Mouse (Mus musculus): ENCODE data around the gene Shd. TPM values are rescaled to one million over a fixed set of nuclear protein-coding genes. Genes with fewer than 3 reads are reported as not detected.

Gene Shd
- polyA plus RNA-seq, 1 experiment from 2014 or later, result 11.0 TPM

DNA sequence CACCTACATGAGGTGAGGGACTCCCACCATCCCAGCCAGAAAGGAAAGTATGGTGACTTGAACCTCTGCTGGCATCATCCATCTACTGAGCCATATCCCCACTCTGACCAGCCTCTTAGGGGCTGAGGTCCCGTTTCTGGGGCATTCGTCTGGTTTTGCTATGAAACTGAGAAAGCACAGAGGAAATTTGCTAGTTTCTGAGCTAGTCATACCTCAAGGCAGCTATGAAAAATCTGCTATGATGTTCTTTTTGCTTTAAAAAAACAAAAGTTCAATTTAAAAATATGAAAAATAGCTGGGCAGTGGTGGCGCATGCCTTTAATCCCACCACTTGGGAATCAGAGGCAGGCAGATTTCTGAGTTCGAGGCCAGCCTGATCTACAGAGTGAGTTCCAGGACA lies 21.6 kb upstream of the Shd start:
- ATAC-seq (ENCODE audit: low read depth) (no peak), DNase-seq (ENCODE audit: low spot score) (no peak)
- WGBS, result 83% methylated on average over 4 of the region's 4 CpGs
- H3K36me3 ChIP-seq (ENCODE audit: control insufficient read depth, insufficient read depth, low read length), result no peaks in the 10 kb centered on the region
- H3K27ac ChIP-seq (replicated peaks; ENCODE audit: low read depth, low read length), result no peak overlapping the region
- H3K4me1 ChIP-seq (ENCODE audit: control insufficient read depth, insufficient read depth, low read length), result no peaks in the 10 kb centered on the region
- no peak overlapping the region for H3K9ac ChIP-seq (ENCODE audit: low read depth, low read length)
- no peak overlapping the region for H3K4me3 ChIP-seq (ENCODE audit: low read depth, low read length)
- H3K4me2 ChIP-seq (ENCODE audit: low read depth, low read length), result no peak overlapping the region
- no peaks in the 10 kb centered on the region for H3K27me3 ChIP-seq (replicated peaks; ENCODE audit: control insufficient read depth, insufficient read depth, low read length)
- no peaks in the 10 kb centered on the region for H3K9me3 ChIP-seq (ENCODE audit: control insufficient read depth, low read length)

DNA sequence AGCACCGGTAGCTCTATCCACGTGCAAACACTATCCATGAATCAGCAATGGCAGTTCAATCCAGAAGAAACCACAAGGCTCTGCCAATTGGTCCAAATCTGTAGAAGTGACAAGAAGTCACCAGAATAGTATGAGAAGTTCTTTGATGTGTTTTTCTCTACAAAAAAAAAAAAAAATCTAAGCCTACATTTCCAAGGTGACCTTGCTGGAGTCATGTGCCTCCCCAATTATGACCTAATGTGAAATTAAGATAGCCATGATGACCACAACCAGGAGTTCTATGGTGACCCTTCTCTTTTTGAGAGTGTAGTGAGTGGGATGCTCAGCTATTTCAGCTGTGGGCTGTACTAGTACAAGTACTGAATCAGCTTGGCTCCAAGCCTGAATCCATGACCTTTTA lies 20.9 kb upstream of the Shd start, which contains the start of gene Zfp119b:
Zfp119b (minus strand) TSS at position 101 of the 400 bp plus-strand sequence.
- WGBS, result 83% methylated on average over 2 of the region's 2 CpGs

DNA sequence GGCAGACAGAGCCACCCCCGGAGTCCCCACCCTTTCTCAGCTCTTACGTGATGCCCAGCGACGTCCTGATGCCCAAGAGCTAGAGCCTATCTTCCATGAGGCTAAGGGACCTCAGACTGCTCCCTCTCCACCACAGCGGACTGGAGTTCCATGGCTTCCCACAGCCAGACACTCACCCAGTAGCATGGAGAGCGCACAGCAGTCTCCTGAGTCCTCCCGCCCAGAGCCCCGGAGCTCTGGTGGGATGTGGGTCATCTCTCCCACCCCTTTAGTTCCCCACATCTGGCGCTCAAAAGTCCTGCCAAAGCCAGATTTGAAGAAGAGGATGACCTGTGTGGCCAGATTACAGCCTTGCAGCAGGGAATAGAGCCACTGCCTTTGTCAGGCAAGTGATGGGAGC lies 19.7 kb upstream of the Shd start:
- 74% methylated on average over 9 of the region's 9 CpGs for WGBS
- Histone ChIP-seq H3K4me3 (ENCODE audit: low read depth, low read length) (no peak overlapping the region), H3K4me2 (ENCODE audit: low read depth, low read length) (no peak overlapping the region), H3K36me3 (ENCODE audit: control insufficient read depth, insufficient read depth, low read length) (no peaks in the 10 kb centered on the region), H3K27me3 (replicated peaks; ENCODE audit: control insufficient read depth, insufficient read depth, low read length) (no peaks in the 10 kb centered on the region), H3K4me1 (ENCODE audit: control insufficient read depth, insufficient read depth, low read length) (no peaks in the 10 kb centered on the region), H3K9ac (ENCODE audit: low read depth, low read length) (no peak overlapping the region), H3K9me3 (ENCODE audit: control insufficient read depth, low read length) (no peaks in the 10 kb centered on the region), H3K27ac (replicated peaks; ENCODE audit: low read depth, low read length) (no peak overlapping the region)
- ATAC-seq (ENCODE audit: low read depth), result no peak
- DNase-seq (ENCODE audit: low spot score), result no peak

More for the DNA sequence above, 20.9 kb upstream of the Shd start, which contains the start of gene Zfp119b:
- H3K4me2 ChIP-seq (ENCODE audit: low read depth, low read length), result no peak within 1 kb of the TSS
- H3K4me3 ChIP-seq (ENCODE audit: low read depth, low read length), result no peak within 1 kb of the TSS
- H3K27ac ChIP-seq (replicated peaks; ENCODE audit: low read depth, low read length), result no peak within 1 kb of the TSS
- H3K4me1 ChIP-seq (ENCODE audit: control insufficient read depth, insufficient read depth, low read length), result no peaks in the 10 kb centered on the region
- H3K27me3 ChIP-seq (replicated peaks; ENCODE audit: control insufficient read depth, insufficient read depth, low read length), result no peaks in the 10 kb centered on the region
- DNase-seq (ENCODE audit: low spot score) (no peak), ATAC-seq (ENCODE audit: low read depth) (no peak)
- no peaks in the 10 kb centered on the region for H3K36me3 ChIP-seq (ENCODE audit: control insufficient read depth, insufficient read depth, low read length)
- H3K9me3 ChIP-seq (ENCODE audit: control insufficient read depth, low read length), result no peaks in the 10 kb centered on the region
- no peak within 1 kb of the TSS for H3K9ac ChIP-seq (ENCODE audit: low read depth, low read length)

- no peak for DNase-seq (ENCODE audit: low spot score)
- Histone ChIP-seq H3K9me3 (ENCODE audit: control insufficient read depth, low read length) (no peaks in the 10 kb centered on the region), H3K27ac (replicated peaks; ENCODE audit: low read depth, low read length) (no peak overlapping the region), H3K4me1 (ENCODE audit: control insufficient read depth, insufficient read depth, low read length) (peaks cover 5% of the 10 kb centered on the region), H3K27me3 (replicated peaks; ENCODE audit: control insufficient read depth, insufficient read depth, low read length) (no peaks in the 10 kb centered on the region), H3K4me2 (ENCODE audit: low read depth, low read length) (no peak overlapping the region), H3K36me3 (ENCODE audit: control insufficient read depth, insufficient read depth, low read length) (no peaks in the 10 kb centered on the region), H3K9ac (ENCODE audit: low read depth, low read length) (no peak overlapping the region), H3K4me3 (ENCODE audit: low read depth, low read length) (no peak overlapping the region)
- ATAC-seq (ENCODE audit: low read depth), result no peak
These were observed 18.2 kb upstream of the Shd start for GRCm38 (mm10) chr17:55952041-55952440.

- Histone ChIP-seq H3K27me3 (replicated peaks; ENCODE audit: control insufficient read depth, insufficient read depth, low read length) (no peaks in the 10 kb centered on the region), H3K27ac (replicated peaks; ENCODE audit: low read depth, low read length) (no peak within 1 kb of the TSS), H3K4me2 (ENCODE audit: low read depth, low read length) (no peak within 1 kb of the TSS), H3K4me1 (ENCODE audit: control insufficient read depth, insufficient read depth, low read length) (peaks cover 5% of the 10 kb centered on the region), H3K4me3 (ENCODE audit: low read depth, low read length) (no peak within 1 kb of the TSS), H3K9ac (ENCODE audit: low read depth, low read length) (no peak within 1 kb of the TSS), H3K9me3 (ENCODE audit: control insufficient read depth, low read length) (no peaks in the 10 kb centered on the region), H3K36me3 (ENCODE audit: control insufficient read depth, insufficient read depth, low read length) (no peaks in the 10 kb centered on the region)
- ATAC-seq (ENCODE audit: low read depth), result no peak
- no peak for DNase-seq (ENCODE audit: low spot score)
- 68% methylated on average over 6 of the region's 6 CpGs for WGBS
These were observed 17.7 kb upstream of the Shd start, which contains the start of gene Ebi3 for GRCm38 (mm10) chr17:55952447-55953027. Ebi3 (plus strand) TSS chr17:55952640.

DNA sequence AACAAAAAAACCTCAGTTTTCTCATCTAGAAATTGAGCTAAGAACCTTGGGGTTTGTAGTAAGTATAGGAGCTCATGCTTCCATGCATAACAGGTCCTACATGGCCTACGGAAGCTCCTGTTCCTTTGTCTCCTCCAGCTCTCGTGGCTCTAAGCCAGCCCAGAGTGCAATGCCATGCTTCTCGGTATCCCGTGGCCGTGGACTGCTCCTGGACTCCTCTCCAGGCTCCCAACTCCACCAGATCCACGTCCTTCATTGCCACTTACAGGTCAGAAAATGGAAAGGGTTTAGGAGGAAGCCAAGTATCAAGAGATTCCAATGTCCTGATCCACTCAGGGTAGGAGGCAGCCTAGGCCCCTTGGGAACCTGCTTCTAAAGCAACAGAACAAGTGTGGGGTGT lies 16.5 kb upstream of the Shd start:
- no peak overlapping the region for H3K4me2 ChIP-seq (ENCODE audit: low read depth, low read length)
- ATAC-seq (ENCODE audit: low read depth), result no peak
- H3K27ac ChIP-seq (replicated peaks; ENCODE audit: low read depth, low read length), result no peak overlapping the region
- no peaks in the 10 kb centered on the region for H3K27me3 ChIP-seq (replicated peaks; ENCODE audit: control insufficient read depth, insufficient read depth, low read length)
- H3K9ac ChIP-seq (ENCODE audit: low read depth, low read length), result no peak overlapping the region
- DNase-seq (ENCODE audit: low spot score), result no peak
- H3K36me3 ChIP-seq (ENCODE audit: control insufficient read depth, insufficient read depth, low read length), result no peaks in the 10 kb centered on the region
- peaks cover 9% of the 10 kb centered on the region for H3K4me1 ChIP-seq (ENCODE audit: control insufficient read depth, insufficient read depth, low read length)
- no peak overlapping the region for H3K4me3 ChIP-seq (ENCODE audit: low read depth, low read length)
- no peaks in the 10 kb centered on the region for H3K9me3 ChIP-seq (ENCODE audit: control insufficient read depth, low read length)
- 81% methylated on average over 6 of the region's 6 CpGs for WGBS

DNA sequence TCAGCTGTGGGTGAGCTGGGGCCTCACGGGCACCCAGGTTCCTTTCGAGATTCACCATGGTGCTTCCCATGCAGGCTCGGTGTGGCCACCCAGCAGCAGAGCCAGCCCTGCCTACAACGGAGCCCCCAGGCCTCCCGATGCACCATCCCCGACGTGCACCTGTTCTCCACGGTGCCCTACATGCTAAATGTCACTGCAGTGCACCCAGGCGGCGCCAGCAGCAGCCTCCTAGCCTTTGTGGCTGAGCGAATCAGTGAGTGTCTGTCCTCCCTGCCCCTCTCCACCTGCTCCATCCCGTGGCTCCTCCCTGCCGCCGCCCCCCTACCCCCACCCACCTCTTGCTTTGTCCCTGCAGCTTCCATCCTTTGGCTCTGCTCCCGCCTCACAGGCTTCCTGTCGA lies 16.0 kb upstream of the Shd start:
- Histone ChIP-seq H3K9me3 (ENCODE audit: control insufficient read depth, low read length) (no peaks in the 10 kb centered on the region), H3K9ac (ENCODE audit: low read depth, low read length) (no peak overlapping the region), H3K36me3 (ENCODE audit: control insufficient read depth, insufficient read depth, low read length) (no peaks in the 10 kb centered on the region), H3K4me2 (ENCODE audit: low read depth, low read length) (no peak overlapping the region), H3K4me1 (ENCODE audit: control insufficient read depth, insufficient read depth, low read length) (peaks cover 9% of the 10 kb centered on the region), H3K27ac (replicated peaks; ENCODE audit: low read depth, low read length) (no peak overlapping the region), H3K4me3 (ENCODE audit: low read depth, low read length) (no peak overlapping the region), H3K27me3 (replicated peaks; ENCODE audit: control insufficient read depth, insufficient read depth, low read length) (no peaks in the 10 kb centered on the region)
- no peak for ATAC-seq (ENCODE audit: low read depth)
- 45% methylated on average over 11 of the region's 16 CpGs for WGBS
- no peak for DNase-seq (ENCODE audit: low spot score)

DNA sequence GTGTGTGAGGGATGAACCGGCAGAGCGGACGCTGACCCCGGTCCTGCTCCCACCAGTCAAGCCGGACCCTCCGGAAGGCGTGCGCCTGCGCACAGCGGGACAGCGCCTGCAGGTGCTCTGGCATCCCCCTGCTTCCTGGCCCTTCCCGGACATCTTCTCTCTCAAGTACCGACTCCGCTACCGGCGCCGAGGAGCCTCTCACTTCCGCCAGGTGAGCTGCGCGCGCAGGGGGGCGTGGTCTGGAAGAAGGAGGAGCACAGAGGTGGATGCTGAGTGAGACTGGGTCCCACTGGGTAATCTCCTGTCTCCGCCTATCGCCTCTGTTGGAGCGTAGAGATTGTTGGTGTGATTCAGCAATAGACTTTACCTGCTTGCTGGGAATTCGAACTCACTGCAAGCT lies 14.1 kb upstream of the Shd start:
- DNase-seq (ENCODE audit: low spot score), result peak; percentile 84
- peak overlapping the region; percentile 56 for H3K9ac ChIP-seq (ENCODE audit: low read depth, low read length)
- peaks cover 3% of the 10 kb centered on the region; the same call in 1 of the 2 replicates for H3K36me3 ChIP-seq (ENCODE audit: control insufficient read depth, insufficient read depth, low read length)
- peaks cover 16% of the 10 kb centered on the region for H3K4me1 ChIP-seq (ENCODE audit: control insufficient read depth, insufficient read depth, low read length)
- H3K27me3 ChIP-seq (replicated peaks; ENCODE audit: control insufficient read depth, insufficient read depth, low read length), result no peaks in the 10 kb centered on the region
- peak overlapping the region; percentile 70 for H3K4me2 ChIP-seq (ENCODE audit: low read depth, low read length)
- WGBS, result 1% methylated on average over 16 of the region's 26 CpGs
- no peaks in the 10 kb centered on the region for H3K9me3 ChIP-seq (ENCODE audit: control insufficient read depth, low read length)
- peak overlapping the region; percentile 46 for H3K4me3 ChIP-seq (ENCODE audit: low read depth, low read length)
- ATAC-seq (ENCODE audit: low read depth), result peak; percentile 24; the same call in 1 of the 2 replicates
- H3K27ac ChIP-seq (replicated peaks; ENCODE audit: low read depth, low read length), result no peak overlapping the region

DNA sequence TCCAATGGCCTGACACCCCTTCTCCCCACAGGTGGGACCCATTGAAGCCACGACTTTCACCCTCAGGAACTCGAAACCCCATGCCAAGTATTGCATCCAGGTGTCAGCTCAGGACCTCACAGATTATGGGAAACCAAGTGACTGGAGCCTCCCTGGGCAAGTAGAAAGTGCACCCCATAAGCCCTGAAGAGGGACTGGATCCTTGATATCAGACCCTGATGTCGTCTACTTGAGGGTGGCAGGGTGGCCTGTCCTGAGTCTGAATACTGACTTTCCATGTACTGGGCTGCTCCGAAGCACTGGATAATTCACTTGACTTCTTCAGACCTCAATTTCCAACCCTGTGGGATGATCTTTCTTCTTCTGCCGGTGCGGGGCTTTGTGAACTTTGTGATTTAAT lies 13.7 kb upstream of the Shd start:
- no peak for DNase-seq (ENCODE audit: low spot score)
- peaks cover 16% of the 10 kb centered on the region for H3K4me1 ChIP-seq (ENCODE audit: control insufficient read depth, insufficient read depth, low read length)
- peaks cover 8% of the 10 kb centered on the region; the same call in 1 of the 2 replicates for H3K36me3 ChIP-seq (ENCODE audit: control insufficient read depth, insufficient read depth, low read length)
- H3K4me3 ChIP-seq (ENCODE audit: low read depth, low read length), result peak overlapping the region; percentile 46
- ATAC-seq (ENCODE audit: low read depth), result no peak
- 40% methylated on average over 6 of the region's 6 CpGs for WGBS
- H3K27me3 ChIP-seq (replicated peaks; ENCODE audit: control insufficient read depth, insufficient read depth, low read length), result no peaks in the 10 kb centered on the region
- no peaks in the 10 kb centered on the region for H3K9me3 ChIP-seq (ENCODE audit: control insufficient read depth, low read length)
- H3K4me2 ChIP-seq (ENCODE audit: low read depth, low read length), result peak overlapping the region; percentile 70
- 0 out of 2 replicates have a peak overlapping the region, but pooled peaks have one; percentile 56 for H3K9ac ChIP-seq (ENCODE audit: low read depth, low read length)
- no peak overlapping the region for H3K27ac ChIP-seq (replicated peaks; ENCODE audit: low read depth, low read length)
